Mouse (Mus musculus) limb, embryonic 14.5 days (tissue): ENCODE results near the gene Ccdc115. TPM values are rescaled to one million over a fixed set of nuclear protein-coding genes. Genes with fewer than 3 reads are reported as not detected.
A peak's percentile ranks its signal among the peaks of the same experiment; 100 is the strongest.

Source experiments
- ATAC-seq: fragments of 200-750 bp; cut with Nextera tagmentation; 2 replicates; pipeline ENCODE4 v1.8.0; 2017; ENCODE audit warnings: low read depth, moderate number of reproducible peaks, moderate TSS enrichment; ENCODE audit not compliant: low FRiP score
- DNase-seq: peaks from one replicate; pipeline ENCODE4 v3.0.0-alpha.2; 2015; ENCODE audit warnings: low spot score
- H3K27ac ChIP-seq: fragments of 300-500 bp; sonication (generic); replicated peaks from 2 replicates; pipeline ENCODE4 v1.5.1; 2014; ENCODE audit warnings: low read depth, mild to moderate bottlenecking, low read length, moderate library complexity, mixed read lengths
- H3K27me3 ChIP-seq: fragments of 300-500 bp; sonication (generic); 2 replicates; pipeline ENCODE4 v1.6.1; 2014; ENCODE audit warnings: low read length, mixed read lengths; ENCODE audit not compliant: control insufficient read depth, insufficient read depth
- H3K36me3 ChIP-seq: fragments of 300-500 bp; sonication (generic); 2 replicates; pipeline ENCODE4 v1.6.1; 2014; ENCODE audit warnings: mild to moderate bottlenecking, low read length, moderate library complexity, mixed read lengths; ENCODE audit not compliant: control insufficient read depth, insufficient read depth
- H3K4me1 ChIP-seq: fragments of 300-500 bp; sonication (generic); 2 replicates; pipeline ENCODE4 v1.6.1; 2014; ENCODE audit warnings: antibody characterized with exemption, low read length, mixed read lengths; ENCODE audit not compliant: control insufficient read depth, insufficient read depth
- H3K4me2 ChIP-seq: fragments of 300-500 bp; sonication (generic); replicated peaks from 2 replicates; pipeline ENCODE4 v1.6.1; 2014; ENCODE audit warnings: low read depth, mild to moderate bottlenecking, low read length, moderate library complexity; ENCODE audit not compliant: severe bottlenecking
- H3K4me3 ChIP-seq: fragments of 300-500 bp; sonication (generic); replicated peaks from 2 replicates; pipeline ENCODE4 v1.5.1; 2014; ENCODE audit warnings: low read length
- H3K9ac ChIP-seq: fragments of 300-500 bp; sonication (generic); 2 replicates; pipeline ENCODE4 v1.6.1; 2014; ENCODE audit warnings: mild to moderate bottlenecking, low read depth, low read length, moderate library complexity; ENCODE audit not compliant: severe bottlenecking
- H3K9me3 ChIP-seq: fragments of 300-500 bp; sonication (generic); 2 replicates; pipeline ENCODE4 v1.6.1; 2016; ENCODE audit warnings: low read length; ENCODE audit not compliant: control insufficient read depth
- POLR2A ChIP-seq: fragments of 200-500 bp; IDR thresholded peaks from 2 replicates; pipeline ENCODE4 v1.8.0; 2012; ENCODE audit warnings: inconsistent platforms, mild to moderate bottlenecking, moderate library complexity, borderline replicate concordance; ENCODE audit not compliant: insufficient read depth, insufficient read length; ENCODE audit errors: extremely low read depth
- WGBS: fragments of 180-500 bp; shearing (Covaris S2); extraction: QIAGEN DNeasy Blood & Tissue Kit; methylation state at CpG from one replicate; pipeline ENCODE4 v1.1.7; 2014; 5-methylcytosine and 5-hydroxymethylcytosine counted together
- polyA plus RNA-seq, 2 experiments: library from polyadenylated mRNA; depleted of rRNA in 1 of 2; stranded (reverse) in 1 of 2; unstranded in 1 of 2; fragments of >200 nt; fragmentation: Nextera tagmentation in 1 of 2; extraction: Ambion mirVana in 1 of 2; gene quantifications; 2 replicates each; pipeline versions ENCODE4 v1.2.1 to v1.2.3; 2012 to 2014

Gene Ccdc115
- polyA plus RNA-seq, 2 experiments = 51.2 to 53.4 TPM

GRCm38 (mm10) chr1:34460061-34460441 is 20.6 kb upstream of the Ccdc115 start:
- TF ChIP-seq POLR2A = no peak
- Histone ChIP-seq H3K27me3 (peaks cover 33% of the 10 kb centered on the region), H3K9ac (peak overlapping the region; percentile 43), H3K4me3 (peak overlapping the region; percentile 54), H3K27ac (no peak overlapping the region), H3K9me3 (no peaks in the 10 kb centered on the region), H3K36me3 (no peaks in the 10 kb centered on the region), H3K4me2 (peak overlapping the region; percentile 90), H3K4me1 (peaks cover 5% of the 10 kb centered on the region)
- 4% methylated on average over 15 of the region's 15 CpGs for WGBS
- ATAC-seq (no peak), DNase-seq (no peak)

GRCm38 (mm10) chr1:34459284-34460060 is 20.0 kb upstream of the Ccdc115 start, which contains the start of gene Ptpn18:
Gene Ptpn18, plus strand, starts transcription at chr1:34459762.
- Histone ChIP-seq H3K27me3 (peaks cover 33% of the 10 kb centered on the region), H3K4me3 (peak within 1 kb of the TSS; percentile 54), H3K4me1 (peaks cover 5% of the 10 kb centered on the region), H3K9ac (peak within 1 kb of the TSS; percentile 43), H3K36me3 (no peaks in the 10 kb centered on the region), H3K4me2 (peak within 1 kb of the TSS; percentile 90), H3K27ac (no peak within 1 kb of the TSS), H3K9me3 (no peaks in the 10 kb centered on the region)
- TF ChIP-seq POLR2A = no peak
- WGBS = under 1% methylated on average over 48 of the region's 48 CpGs
- DNase-seq (peak; percentile 93), ATAC-seq (peak; percentile 93)

GRCm38 (mm10) chr1:34458431-34458830 is 19.0 kb upstream of the Ccdc115 start:
- DNase-seq = no peak
- WGBS = 28% methylated on average over 8 of the region's 8 CpGs
- no peak for TF ChIP-seq POLR2A

GRCm38 (mm10) chr1:34443124-34443523 is 3.7 kb upstream of the Ccdc115 start:
- Histone ChIP-seq H3K4me1 (peaks cover 10% of the 10 kb centered on the region; the same call in 1 of the 2 replicates), H3K4me2 (no peak overlapping the region), H3K27me3 (no peaks in the 10 kb centered on the region), H3K36me3 (peaks cover 40% of the 10 kb centered on the region), H3K9me3 (no peaks in the 10 kb centered on the region), H3K4me3 (no peak overlapping the region), H3K9ac (no peak overlapping the region), H3K27ac (no peak overlapping the region)
- no peak for DNase-seq
- 92% methylated on average over 6 of the region's 6 CpGs for WGBS
- TF ChIP-seq POLR2A = no peak
- no peak for ATAC-seq

More at GRCm38 (mm10) chr1:34458431-34458830, 19.0 kb upstream of the Ccdc115 start:
- H3K27ac ChIP-seq = no peak overlapping the region
- no peak overlapping the region for H3K4me3 ChIP-seq
- peaks cover 33% of the 10 kb centered on the region for H3K27me3 ChIP-seq
- no peak overlapping the region for H3K9ac ChIP-seq
- no peaks in the 10 kb centered on the region for H3K36me3 ChIP-seq
- no peak overlapping the region for H3K4me2 ChIP-seq
- peaks cover 5% of the 10 kb centered on the region for H3K4me1 ChIP-seq
- ATAC-seq = no peak
- no peaks in the 10 kb centered on the region for H3K9me3 ChIP-seq

- ATAC-seq (peak; percentile 18), DNase-seq (no peak)
- Histone ChIP-seq H3K9me3 (no peaks in the 10 kb centered on the region), H3K4me1 (peaks cover 10% of the 10 kb centered on the region; the same call in 1 of the 2 replicates), H3K9ac (peak overlapping the region; percentile 60), H3K4me3 (peak overlapping the region; percentile 72), H3K27me3 (no peaks in the 10 kb centered on the region), H3K4me2 (peak overlapping the region; percentile 75), H3K27ac (peak overlapping the region; percentile 28; the same call in 1 of the 2 replicates), H3K36me3 (peaks cover 34% of the 10 kb centered on the region)
- TF ChIP-seq POLR2A = no peak
- WGBS = 7% methylated on average over 31 of the region's 31 CpGs
Observed at GRCm38 (mm10) chr1:34439961-34440630, 624 bp upstream of the Ccdc115 start.
